ENCODE assay signal across 5 mouse cellular contexts in the genomic region with DNA sequence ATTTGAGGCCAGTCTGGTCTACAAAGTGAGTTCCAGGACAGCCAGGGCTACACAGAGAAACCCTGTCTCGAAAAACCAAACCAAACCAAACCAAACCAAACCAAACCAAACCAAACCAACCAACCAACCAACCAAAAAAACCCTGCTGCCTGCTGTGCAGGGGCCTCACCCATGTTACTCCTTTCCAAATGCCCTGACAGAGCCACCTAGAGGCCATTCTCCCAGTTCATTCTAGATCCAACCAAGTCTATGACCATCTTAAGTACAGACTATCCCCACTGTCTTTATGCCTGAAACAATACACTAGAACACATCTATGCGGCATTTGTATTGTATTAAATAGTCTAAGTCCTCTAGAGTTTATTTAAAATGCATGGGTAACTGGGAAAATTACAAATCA. TPM values are rescaled to one million over a fixed set of nuclear protein-coding genes. Genes with fewer than 3 reads are reported as not detected.
"Had no signal": no experiment of that assay in that cellular context is flagged by ENCODE, and none has a peak within 500 bp of the region (broad histone marks: within the 10 kb centered on the region; RNA-seq: fewer than 3 reads in every experiment).

No protein-coding gene starts in this region.

RNA-seq across cellular contexts. Expression of a gene that starts 30.0 kb away (rescaled TPM):
- polyA plus RNA-seq: midbrain, embryonic 11.5 days; midbrain, embryonic 13.5 days; midbrain, embryonic 15.5 days; neural tube, embryonic 11.5 days; neural tube, embryonic 13.5 days had no signal
